Mouse (Mus musculus) forebrain, embryonic 14.5 days (tissue): ENCODE data around the gene Rab27a. TPM values are rescaled to one million over a fixed set of nuclear protein-coding genes. Genes with fewer than 3 reads are reported as not detected.

Experiments used
- ATAC-seq: fragments of 200-750 bp; cut with Nextera tagmentation; 2 replicates; pipeline ENCODE4 v1.8.0; 2017; ENCODE audit warnings: mild to moderate bottlenecking, moderate library complexity
- DNase-seq: peaks from one replicate; pipeline ENCODE4 v3.0.0-alpha.2; 2015; ENCODE audit warnings: low spot score
- H3K27ac ChIP-seq: fragments of 300-500 bp; sonication (generic); 2 replicates; pipeline ENCODE4 v1.5.1; 2014; ENCODE audit warnings: low read depth, mild to moderate bottlenecking, control low read depth, low read length, moderate library complexity
- H3K27me3 ChIP-seq: fragments of 300-500 bp; sonication (generic); replicated peaks from 2 replicates; pipeline ENCODE4 v1.6.1; 2014; ENCODE audit warnings: low read length, control low read depth, mixed read lengths; ENCODE audit not compliant: control insufficient read depth, insufficient read depth
- H3K36me3 ChIP-seq: fragments of 300-500 bp; sonication (generic); 2 replicates; pipeline ENCODE4 v1.6.1; 2014; ENCODE audit warnings: low read length, control low read depth; ENCODE audit not compliant: control insufficient read depth, insufficient read depth
- H3K4me1 ChIP-seq: fragments of 300-500 bp; sonication (generic); 2 replicates; pipeline ENCODE4 v1.6.1; 2014; ENCODE audit warnings: antibody characterized with exemption, low read length, control low read depth; ENCODE audit not compliant: control insufficient read depth, insufficient read depth
- H3K4me2 ChIP-seq: fragments of 300-500 bp; sonication (generic); 2 replicates; pipeline ENCODE4 v1.6.1; 2014; ENCODE audit warnings: mild to moderate bottlenecking, control low read depth, low read length
- H3K4me3 ChIP-seq: fragments of 300-500 bp; sonication (generic); 2 replicates; pipeline ENCODE4 v1.5.1; 2014; ENCODE audit warnings: low read depth, low read length, control low read depth
- H3K9ac ChIP-seq: fragments of 300-500 bp; sonication (generic); 2 replicates; pipeline ENCODE4 v1.6.1; 2014; ENCODE audit warnings: mild to moderate bottlenecking, low read length, control low read depth, moderate library complexity
- H3K9me3 ChIP-seq: fragments of 300-500 bp; sonication (generic); replicated peaks from 2 replicates; pipeline ENCODE4 v1.6.1; 2016; ENCODE audit warnings: low read length, control low read depth, mixed read lengths; ENCODE audit not compliant: control insufficient read depth
- WGBS: fragments of 180-500 bp; shearing (Covaris S2); extraction: QIAGEN DNeasy Blood & Tissue Kit; methylation state at CpG from one replicate; pipeline ENCODE4 v1.1.7; 2014; 5-methylcytosine and 5-hydroxymethylcytosine counted together
- polyA plus RNA-seq: library from polyadenylated mRNA; unstranded; fragments of >200 nt; fragmentation: Nextera tagmentation; extraction: Ambion mirVana; gene quantifications from 2 replicates; pipeline ENCODE4 v1.2.1, GENCODE M21; 2014

Rab27a gene
- polyA plus RNA-seq, 1 experiment from 2014 or later: 0.51 TPM

DNA sequence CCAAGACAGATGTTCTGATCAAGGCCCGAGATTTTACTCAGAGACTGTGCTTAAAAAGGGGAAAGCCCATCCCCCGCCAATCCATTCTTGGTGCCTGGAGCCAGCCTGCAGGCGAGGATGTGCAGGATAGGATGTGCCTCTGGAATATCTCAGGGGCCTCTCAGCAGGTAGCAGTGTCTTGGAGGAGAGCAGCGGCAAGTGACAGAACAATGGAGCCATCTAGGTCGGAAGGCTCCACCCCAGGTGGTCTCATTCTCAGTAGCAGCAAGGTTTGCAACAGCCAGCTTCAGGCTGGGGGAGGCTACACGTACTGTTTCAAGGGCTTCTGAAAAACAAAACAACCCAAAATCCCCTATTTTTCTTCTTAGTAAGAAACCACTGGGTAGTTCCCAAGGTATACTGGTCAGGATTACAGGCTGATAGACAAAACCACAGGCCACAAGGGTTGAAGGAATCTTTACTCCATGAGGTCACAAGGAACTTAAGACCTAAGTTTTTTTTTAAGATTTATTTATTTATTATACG is 35.2 kb downstream of the Rab27a start:
- Histone ChIP-seq H3K36me3 (no peaks in the 10 kb centered on the region), H3K27ac (no peak overlapping the region), H3K4me1 (no peaks in the 10 kb centered on the region), H3K9ac (no peak overlapping the region), H3K27me3 (no peaks in the 10 kb centered on the region), H3K4me2 (no peak overlapping the region), H3K9me3 (no peaks in the 10 kb centered on the region), H3K4me3 (no peak overlapping the region)
- no peak for DNase-seq
- ATAC-seq: no peak
- WGBS: 38% methylated on average over 7 of the region's 7 CpGs

DNA sequence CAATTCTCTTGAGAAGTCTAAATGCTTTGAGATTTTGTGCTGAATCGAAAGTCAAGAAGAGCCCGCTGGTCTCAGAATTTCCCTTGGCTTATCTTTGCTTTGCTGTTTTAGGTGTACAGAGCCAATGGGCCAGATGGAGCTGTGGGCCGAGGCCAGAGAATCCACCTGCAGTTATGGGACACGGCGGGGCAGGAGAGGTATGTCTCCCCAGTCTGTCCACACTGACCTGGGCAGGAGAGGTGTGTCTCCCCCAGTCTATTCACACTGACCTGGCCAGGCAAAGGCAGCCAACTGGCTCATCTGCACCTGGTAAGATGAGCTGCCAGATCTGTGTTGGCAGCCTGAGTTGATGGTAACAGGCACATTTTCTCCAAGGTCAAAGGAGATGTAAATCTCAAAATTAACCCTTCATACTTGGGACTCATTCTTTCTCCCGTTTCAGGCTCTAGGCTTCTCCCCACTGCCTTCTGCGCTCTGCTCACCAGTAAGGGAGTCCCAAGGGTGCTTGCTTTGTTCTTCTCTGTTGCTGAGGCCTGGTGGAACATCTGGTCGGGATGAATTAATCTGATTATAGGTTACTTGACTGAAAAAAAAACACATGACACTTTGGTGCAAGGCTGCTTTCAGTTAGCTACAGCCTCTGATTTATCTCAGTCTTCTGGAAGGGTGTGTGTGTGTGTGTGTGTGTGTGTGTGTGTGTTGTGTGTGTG is 37.8 kb downstream of the Rab27a start:
- Histone ChIP-seq H3K4me1 (no peaks in the 10 kb centered on the region), H3K4me3 (no peak overlapping the region), H3K9me3 (no peaks in the 10 kb centered on the region), H3K27me3 (no peaks in the 10 kb centered on the region), H3K9ac (no peak overlapping the region), H3K36me3 (no peaks in the 10 kb centered on the region), H3K27ac (no peak overlapping the region), H3K4me2 (no peak overlapping the region)
- DNase-seq: no peak
- ATAC-seq: no peak
- WGBS: 86% methylated on average over 8 of the region's 8 CpGs

DNA sequence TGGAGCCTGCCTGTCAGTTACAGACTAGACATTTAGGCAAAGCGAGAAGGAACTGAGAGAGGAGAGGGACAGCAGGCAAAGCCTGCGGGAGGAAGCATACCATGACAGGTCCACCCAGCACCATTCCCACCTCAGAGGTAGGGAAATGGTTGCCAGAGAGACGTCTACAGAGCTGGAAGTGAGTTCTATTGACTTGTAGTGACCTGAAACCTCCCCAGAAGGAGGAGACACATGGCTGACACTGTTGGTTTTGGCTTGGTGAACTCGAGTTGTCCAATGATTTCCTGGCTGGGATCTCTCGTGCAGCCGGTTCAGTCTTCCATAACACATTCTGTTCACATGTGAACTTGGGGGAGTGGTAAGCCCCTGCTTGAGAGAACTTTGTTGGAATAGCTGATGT is 39.3 kb downstream of the Rab27a start:
- H3K4me2 ChIP-seq: no peak overlapping the region
- H3K4me1 ChIP-seq: no peaks in the 10 kb centered on the region
- 77% methylated on average over 6 of the region's 6 CpGs for WGBS
- no peaks in the 10 kb centered on the region for H3K36me3 ChIP-seq
- H3K27me3 ChIP-seq: no peaks in the 10 kb centered on the region
- no peak overlapping the region for H3K4me3 ChIP-seq
- DNase-seq: no peak
- no peaks in the 10 kb centered on the region for H3K9me3 ChIP-seq
- no peak for ATAC-seq
- no peak overlapping the region for H3K9ac ChIP-seq
- H3K27ac ChIP-seq: no peak overlapping the region

DNA sequence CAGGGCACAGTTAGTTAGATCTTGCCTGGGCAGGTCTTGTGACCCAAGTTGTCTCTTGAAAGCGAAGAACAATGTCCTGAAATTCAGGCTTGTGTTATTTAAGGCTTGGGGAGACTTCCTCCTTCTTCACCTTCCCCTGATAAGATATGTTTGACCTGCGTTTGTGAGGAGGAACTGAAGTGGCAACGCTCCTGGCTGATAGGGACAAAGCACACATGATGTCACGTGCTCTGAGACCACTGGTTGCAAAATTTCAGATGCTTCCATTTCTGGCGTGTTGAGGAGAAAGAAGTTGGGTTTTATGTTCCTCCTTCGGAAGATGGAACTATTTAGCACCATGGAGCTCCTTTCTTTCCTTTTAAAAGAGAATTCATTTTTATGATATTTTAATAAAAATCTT is 41.2 kb downstream of the Rab27a start:
- H3K9ac ChIP-seq: no peak overlapping the region
- DNase-seq (no peak), ATAC-seq (no peak)
- H3K4me3 ChIP-seq: no peak overlapping the region
- H3K4me1 ChIP-seq: no peaks in the 10 kb centered on the region
- no peaks in the 10 kb centered on the region for H3K36me3 ChIP-seq
- no peaks in the 10 kb centered on the region for H3K27me3 ChIP-seq
- no peak overlapping the region for H3K4me2 ChIP-seq
- no peak overlapping the region for H3K27ac ChIP-seq
- WGBS: 91% methylated on average over 6 of the region's 6 CpGs
- H3K9me3 ChIP-seq: no peaks in the 10 kb centered on the region

DNA sequence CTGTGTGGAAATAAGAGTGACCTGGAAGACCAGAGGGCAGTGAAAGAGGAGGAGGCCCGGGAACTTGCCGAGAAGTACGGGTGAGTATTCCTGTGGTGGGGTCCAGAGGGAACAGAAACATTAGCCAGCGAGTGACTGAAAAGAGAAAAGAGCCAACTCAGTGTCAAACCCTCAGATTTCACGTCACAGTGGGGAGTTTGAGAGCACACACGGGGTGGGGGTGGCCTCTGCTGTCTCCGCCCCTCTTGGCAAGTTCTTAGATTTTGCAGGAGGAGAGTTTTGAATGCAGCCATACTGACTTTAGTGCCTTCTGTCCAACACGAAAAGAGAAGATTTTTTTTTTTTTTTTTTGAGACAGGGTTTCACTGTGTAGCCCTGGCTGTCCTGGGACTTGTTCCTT is 42.5 kb downstream of the Rab27a start:
- H3K9me3 ChIP-seq: no peaks in the 10 kb centered on the region
- WGBS: 58% methylated on average over 8 of the region's 8 CpGs
- ATAC-seq (no peak), DNase-seq (no peak)
- H3K4me3 ChIP-seq: no peak overlapping the region
- no peaks in the 10 kb centered on the region for H3K36me3 ChIP-seq
- no peak overlapping the region for H3K4me2 ChIP-seq
- no peaks in the 10 kb centered on the region for H3K4me1 ChIP-seq
- no peak overlapping the region for H3K9ac ChIP-seq
- no peaks in the 10 kb centered on the region for H3K27me3 ChIP-seq
- H3K27ac ChIP-seq: no peak overlapping the region

DNA sequence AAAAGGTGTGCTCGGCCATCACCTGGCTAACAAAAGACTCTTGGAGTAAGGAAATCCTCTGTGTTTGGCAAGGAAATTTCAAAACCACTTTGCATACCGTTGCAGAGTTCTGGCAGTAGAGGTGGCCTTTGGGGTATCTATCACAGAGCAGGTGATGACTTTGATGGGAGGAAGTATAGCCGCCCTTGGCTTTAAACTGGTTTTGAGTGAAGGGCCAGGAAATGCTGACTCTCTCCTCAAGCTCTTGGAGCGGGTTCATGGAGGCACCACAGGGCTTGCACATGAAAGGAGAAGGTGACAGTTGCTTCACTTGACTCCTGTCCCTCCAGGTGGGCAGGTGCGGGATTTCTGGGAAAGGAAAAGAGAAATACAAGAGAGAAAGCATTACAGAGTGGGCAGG is 42.9 kb downstream of the Rab27a start:
- H3K9ac ChIP-seq: no peak overlapping the region
- H3K27ac ChIP-seq: no peak overlapping the region
- DNase-seq: no peak
- ATAC-seq: no peak
- H3K4me1 ChIP-seq: no peaks in the 10 kb centered on the region
- no peaks in the 10 kb centered on the region for H3K9me3 ChIP-seq
- no peaks in the 10 kb centered on the region for H3K36me3 ChIP-seq
- no peak overlapping the region for H3K4me2 ChIP-seq
- H3K4me3 ChIP-seq: no peak overlapping the region
- 75% methylated on average over 5 of the region's 5 CpGs for WGBS
- H3K27me3 ChIP-seq: no peaks in the 10 kb centered on the region

DNA sequence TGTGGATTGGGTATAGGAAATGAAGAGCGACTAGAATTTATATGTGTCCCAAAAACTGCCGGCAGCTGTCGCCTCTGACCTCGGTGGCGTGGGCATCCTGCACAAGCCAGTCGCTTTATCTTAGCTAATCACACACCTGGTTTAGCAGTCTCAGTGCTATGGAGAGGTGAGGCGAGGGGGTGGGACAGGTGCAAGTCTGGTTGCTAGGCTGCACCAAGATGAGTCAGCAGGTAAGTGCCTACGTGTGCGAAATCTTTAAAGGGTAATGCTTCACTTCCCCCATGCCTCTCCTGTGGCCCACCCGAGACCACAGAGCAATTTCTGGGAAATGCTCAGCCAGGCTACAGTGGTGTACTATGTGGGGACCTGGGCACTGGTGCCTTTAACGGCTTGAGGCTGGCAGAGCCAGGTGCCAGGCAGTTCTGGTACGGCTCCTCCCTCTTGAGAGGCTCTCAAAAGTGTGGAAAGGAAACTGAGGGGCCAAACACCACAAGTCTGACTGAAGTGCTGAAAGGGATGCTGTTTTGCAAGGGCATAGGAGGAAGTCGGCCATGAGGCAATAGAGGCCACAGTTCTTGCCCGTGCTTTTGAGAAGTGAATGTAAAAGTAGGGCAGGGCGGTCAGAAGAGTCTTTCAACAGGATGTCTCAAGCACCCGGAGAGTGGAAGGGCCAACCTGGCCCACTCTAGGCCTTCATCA is 44.7 kb downstream of the Rab27a start:
- Histone ChIP-seq H3K27ac (no peak overlapping the region), H3K4me1 (no peaks in the 10 kb centered on the region), H3K27me3 (no peaks in the 10 kb centered on the region), H3K4me2 (no peak overlapping the region), H3K9me3 (no peaks in the 10 kb centered on the region), H3K36me3 (no peaks in the 10 kb centered on the region), H3K9ac (no peak overlapping the region), H3K4me3 (no peak overlapping the region)
- ATAC-seq (no peak), DNase-seq (no peak)
- WGBS: 82% methylated on average over 16 of the region's 16 CpGs

DNA sequence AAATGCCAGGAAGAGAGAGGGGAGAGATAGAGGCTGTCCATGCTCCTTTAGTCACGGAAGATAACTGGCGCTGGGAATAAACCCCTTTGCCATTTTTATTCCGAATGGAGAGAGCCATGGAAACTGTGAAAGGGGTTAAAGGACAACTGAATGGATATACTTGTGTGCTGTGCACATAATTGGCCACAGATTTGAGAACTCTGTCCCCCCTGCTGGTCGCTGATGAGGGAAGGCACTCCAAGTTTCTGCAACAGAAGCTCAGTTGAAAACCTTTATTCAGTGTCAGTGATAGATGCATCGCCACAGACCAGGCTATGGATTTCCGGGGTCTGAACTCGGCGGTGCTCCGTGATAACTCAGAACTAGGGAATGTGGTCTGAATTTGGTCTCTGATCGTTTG is 45.5 kb downstream of the Rab27a start:
- DNase-seq (no peak), ATAC-seq (no peak)
- Histone ChIP-seq H3K9ac (no peak overlapping the region), H3K4me1 (no peaks in the 10 kb centered on the region), H3K4me2 (no peak overlapping the region), H3K9me3 (no peaks in the 10 kb centered on the region), H3K36me3 (no peaks in the 10 kb centered on the region), H3K4me3 (no peak overlapping the region), H3K27ac (no peak overlapping the region), H3K27me3 (no peaks in the 10 kb centered on the region)
- WGBS: 76% methylated on average over 10 of the region's 10 CpGs

DNA sequence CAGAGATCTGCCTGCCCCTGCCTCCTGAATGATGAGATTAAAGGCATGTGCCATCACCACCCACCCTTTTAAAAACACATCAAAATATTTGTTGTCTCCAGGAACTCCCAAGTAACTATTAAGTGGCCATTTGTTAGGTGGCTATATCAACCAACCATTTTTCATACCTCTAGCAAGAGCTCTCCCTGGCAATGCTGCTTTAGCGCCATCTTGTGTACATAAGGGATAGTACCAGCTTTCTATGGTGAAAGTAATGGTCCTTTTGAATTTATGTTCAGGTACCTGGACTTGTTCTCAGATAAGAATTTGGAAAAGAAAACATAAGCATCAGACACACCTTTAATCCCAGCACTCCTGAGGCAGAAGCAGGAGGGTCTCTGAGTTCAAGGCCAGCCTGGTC is 47.1 kb downstream of the Rab27a start:
- Histone ChIP-seq H3K4me1 (no peaks in the 10 kb centered on the region), H3K9ac (no peak overlapping the region), H3K36me3 (no peaks in the 10 kb centered on the region), H3K4me3 (no peak overlapping the region), H3K27me3 (no peaks in the 10 kb centered on the region), H3K9me3 (no peaks in the 10 kb centered on the region), H3K4me2 (no peak overlapping the region), H3K27ac (no peak overlapping the region)
- peak; percentile 77 for DNase-seq
- WGBS: 0% methylated on average over 1 of the region's 1 CpGs
- no peak for ATAC-seq
